Mouse (Mus musculus): Measurements from ENCODE around the gene Cdk5r2. TPM values are rescaled to one million over a fixed set of nuclear protein-coding genes. Genes with fewer than 3 reads are reported as not detected.
A peak's percentile ranks its signal among the peaks of the same experiment; 100 is the strongest.
"Not testable (repeated sequence)": the region's sequence is repeated elsewhere in the genome, so short reads cannot be mapped to it uniquely, and the experiment has no call there.

Cdk5r2 gene
- polyA plus RNA-seq, 2 experiments, result 0.07 to 0.49 TPM

- Histone ChIP-seq H3K9ac (ENCODE audit: low read depth, low read length, severe bottlenecking) (peak overlapping the region; percentile 68), H3K27me3 (ENCODE audit: control insufficient read depth, insufficient read depth, low read length) (no peaks in the 10 kb centered on the region), H3K4me2 (replicated peaks; ENCODE audit: low read depth, low read length, severe bottlenecking) (peak overlapping the region; percentile 56), H3K4me3 (replicated peaks; ENCODE audit: low read length) (peak overlapping the region; percentile 54), H3K36me3 (ENCODE audit: control insufficient read depth, insufficient read depth, low read length) (no peaks in the 10 kb centered on the region), H3K27ac (replicated peaks; ENCODE audit: low read depth, low read length) (peak overlapping the region; percentile 87), H3K4me1 (ENCODE audit: control insufficient read depth, insufficient read depth, low read length) (no peaks in the 10 kb centered on the region), H3K9me3 (ENCODE audit: control insufficient read depth, low read length) (no peaks in the 10 kb centered on the region)
- ATAC-seq (ENCODE audit: low FRiP score, low read depth) (peak; percentile 92), DNase-seq (ENCODE audit: low spot score) (peak; percentile 93)
- WGBS, result 7% methylated on average over 30 of the region's 38 CpGs
- peak; percentile 71; the same call in 1 of the 2 replicates for TF ChIP-seq POLR2A (IDR thresholded peaks at IDR 0.05; ENCODE audit: borderline replicate concordance, extremely low read depth, insufficient read depth, insufficient read length)
Measured at GRCm38 (mm10) chr1:74816612-74817199, 38.0 kb upstream of the Cdk5r2 start.

GRCm38 (mm10) chr1:74817219-74817618 lies 37.5 kb upstream of the Cdk5r2 start:
- H3K27ac ChIP-seq (replicated peaks; ENCODE audit: low read depth, low read length), result peak overlapping the region; percentile 87
- H3K9ac ChIP-seq (ENCODE audit: low read depth, low read length, severe bottlenecking), result peak overlapping the region; percentile 68
- no peaks in the 10 kb centered on the region for H3K27me3 ChIP-seq (ENCODE audit: control insufficient read depth, insufficient read depth, low read length)
- H3K4me3 ChIP-seq (replicated peaks; ENCODE audit: low read length), result peak overlapping the region; percentile 54
- ATAC-seq (ENCODE audit: low FRiP score, low read depth), result peak; percentile 20; the same call in 1 of the 2 replicates
- no peaks in the 10 kb centered on the region for H3K9me3 ChIP-seq (ENCODE audit: control insufficient read depth, low read length)
- peak overlapping the region; percentile 56 for H3K4me2 ChIP-seq (replicated peaks; ENCODE audit: low read depth, low read length, severe bottlenecking)
- H3K4me1 ChIP-seq (ENCODE audit: control insufficient read depth, insufficient read depth, low read length), result no peaks in the 10 kb centered on the region
- no peak for TF ChIP-seq POLR2A (IDR thresholded peaks at IDR 0.05; ENCODE audit: borderline replicate concordance, extremely low read depth, insufficient read depth, insufficient read length)
- no peak for DNase-seq (ENCODE audit: low spot score)
- WGBS, result 11% methylated on average over 14 of the region's 14 CpGs
- no peaks in the 10 kb centered on the region for H3K36me3 ChIP-seq (ENCODE audit: control insufficient read depth, insufficient read depth, low read length)

- Histone ChIP-seq H3K4me2 (replicated peaks; ENCODE audit: low read depth, low read length, severe bottlenecking) (no peak overlapping the region), H3K36me3 (ENCODE audit: control insufficient read depth, insufficient read depth, low read length) (no peaks in the 10 kb centered on the region), H3K4me3 (replicated peaks; ENCODE audit: low read length) (no peak overlapping the region), H3K9ac (ENCODE audit: low read depth, low read length, severe bottlenecking) (no peak overlapping the region), H3K27me3 (ENCODE audit: control insufficient read depth, insufficient read depth, low read length) (no peaks in the 10 kb centered on the region), H3K9me3 (ENCODE audit: control insufficient read depth, low read length) (no peaks in the 10 kb centered on the region), H3K27ac (replicated peaks; ENCODE audit: low read depth, low read length) (no peak overlapping the region), H3K4me1 (ENCODE audit: control insufficient read depth, insufficient read depth, low read length) (no peaks in the 10 kb centered on the region)
- WGBS, result 87% methylated on average over 1 of the region's 1 CpGs
- ATAC-seq (ENCODE audit: low FRiP score, low read depth), result no peak
- no peak for DNase-seq (ENCODE audit: low spot score)
- no peak for TF ChIP-seq POLR2A (IDR thresholded peaks at IDR 0.05; ENCODE audit: borderline replicate concordance, extremely low read depth, insufficient read depth, insufficient read length)
Measured at GRCm38 (mm10) chr1:74818509-74818908, 36.2 kb upstream of the Cdk5r2 start.

- not testable (repeated sequence) for DNase-seq (ENCODE audit: low spot score); H3K36me3 ChIP-seq (ENCODE audit: control insufficient read depth, insufficient read depth, low read length); H3K27ac ChIP-seq (replicated peaks; ENCODE audit: low read depth, low read length); H3K4me2 ChIP-seq (replicated peaks; ENCODE audit: low read depth, low read length, severe bottlenecking); H3K9ac ChIP-seq (ENCODE audit: low read depth, low read length, severe bottlenecking); H3K4me1 ChIP-seq (ENCODE audit: control insufficient read depth, insufficient read depth, low read length); H3K27me3 ChIP-seq (ENCODE audit: control insufficient read depth, insufficient read depth, low read length); ATAC-seq (ENCODE audit: low FRiP score, low read depth); H3K9me3 ChIP-seq (ENCODE audit: control insufficient read depth, low read length); H3K4me3 ChIP-seq (replicated peaks; ENCODE audit: low read length)
- WGBS, result 96% methylated on average over 4 of the region's 4 CpGs
Measured at GRCm38 (mm10) chr1:74823598-74823997, 31.1 kb upstream of the Cdk5r2 start.

GRCm38 (mm10) chr1:74824518-74825302 lies 30.0 kb upstream of the Cdk5r2 start:
- WGBS, result 36% methylated on average over 14 of the region's 14 CpGs
- ATAC-seq (ENCODE audit: low FRiP score, low read depth), result no peak
- DNase-seq (ENCODE audit: low spot score), result no peak
- no peak overlapping the region for H3K4me3 ChIP-seq (replicated peaks; ENCODE audit: low read length)
- H3K36me3 ChIP-seq (ENCODE audit: control insufficient read depth, insufficient read depth, low read length), result no peaks in the 10 kb centered on the region
- H3K9ac ChIP-seq (ENCODE audit: low read depth, low read length, severe bottlenecking), result no peak overlapping the region
- H3K27ac ChIP-seq (replicated peaks; ENCODE audit: low read depth, low read length), result no peak overlapping the region
- no peak overlapping the region for H3K4me2 ChIP-seq (replicated peaks; ENCODE audit: low read depth, low read length, severe bottlenecking)
- no peaks in the 10 kb centered on the region for H3K27me3 ChIP-seq (ENCODE audit: control insufficient read depth, insufficient read depth, low read length)
- no peaks in the 10 kb centered on the region for H3K9me3 ChIP-seq (ENCODE audit: control insufficient read depth, low read length)
- no peak for TF ChIP-seq POLR2A (IDR thresholded peaks at IDR 0.05; ENCODE audit: borderline replicate concordance, extremely low read depth, insufficient read depth, insufficient read length)
- H3K4me1 ChIP-seq (ENCODE audit: control insufficient read depth, insufficient read depth, low read length), result no peaks in the 10 kb centered on the region
